Mouse (Mus musculus) megakaryocyte progenitor cell, adult 5-6 weeks (primary cell): ENCODE measurements around the gene Chd2. TPM values are rescaled to one million over a fixed set of nuclear protein-coding genes. Genes with fewer than 3 reads are reported as not detected.

Experiments used
- ATAC-seq: replicated peaks from 2 replicates; pipeline ENCODE4 v1.8.0; 2016; ENCODE audit warnings: mild to moderate bottlenecking, moderate TSS enrichment, inconsistent platforms; ENCODE audit not compliant: poor library complexity
- total RNA-seq, 2 experiments: library from RNA; stranded (forward) in 1 of 2; stranded (reverse) in 1 of 2; fragments of 157-497, 149-512 nt in 1 of 2; fragments of 200-1000 nt in 1 of 2; gene quantifications; 2 replicates each; pipeline versions ENCODE4 v1.2.3 to v1.2.4; 2015 to 2017

Chd2 gene
- total RNA-seq, 2 experiments from 2014 or later: 54.3 to 82.2 TPM

GRCm38 (mm10) chr7:73414192-73414591, 127.4 kb downstream of the Chd2 start:
- no peak for ATAC-seq

- no peak for ATAC-seq
Measured at GRCm38 (mm10) chr7:73412419-73412818, 129.2 kb downstream of the Chd2 start.

GRCm38 (mm10) chr7:73411986-73412385, 129.6 kb downstream of the Chd2 start:
- no peak for ATAC-seq

DNA sequence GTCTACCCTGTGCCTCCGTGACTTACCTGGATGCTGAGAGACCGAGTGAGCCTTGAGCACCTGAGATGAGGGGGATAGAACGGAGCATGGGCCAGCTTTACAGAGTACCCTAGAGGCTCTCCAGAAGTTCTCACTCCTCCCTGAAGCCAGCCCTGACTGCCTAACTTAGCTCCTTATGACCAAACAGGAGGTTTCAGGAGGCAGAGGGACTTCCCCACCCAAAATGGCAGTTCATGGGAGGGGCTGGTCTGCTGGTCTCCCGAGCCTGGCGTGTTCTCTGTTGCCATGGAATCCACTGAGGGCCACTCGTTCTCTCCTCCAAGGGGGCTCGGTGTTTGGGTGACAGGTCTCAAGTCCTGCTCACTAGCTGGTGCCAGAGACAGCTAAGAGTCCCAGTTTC, 130.1 kb downstream of the Chd2 start:
- ATAC-seq: no peak

- ATAC-seq: no peak
Measured at GRCm38 (mm10) chr7:73405550-73405949, 136.1 kb downstream of the Chd2 start.

DNA sequence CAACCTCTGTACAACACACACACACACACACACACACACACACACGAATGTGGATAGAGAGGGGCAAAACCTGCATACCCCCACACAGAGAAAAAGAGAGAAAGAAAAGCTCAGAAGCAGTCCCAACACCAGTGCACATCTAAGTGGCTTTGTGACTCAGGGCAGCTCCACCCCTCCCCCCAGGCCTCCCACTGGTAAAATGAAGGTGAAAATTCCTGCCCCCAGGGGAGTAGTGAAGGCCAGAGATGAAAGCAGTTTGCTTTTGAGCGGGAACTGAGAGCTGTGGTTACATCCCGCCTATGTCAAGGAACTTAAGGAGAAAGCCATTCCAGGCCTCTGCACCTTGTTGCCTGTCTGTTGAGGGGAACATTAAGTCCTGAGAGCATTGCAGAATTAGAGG, 138.1 kb downstream of the Chd2 start:
- ATAC-seq: no peak

DNA sequence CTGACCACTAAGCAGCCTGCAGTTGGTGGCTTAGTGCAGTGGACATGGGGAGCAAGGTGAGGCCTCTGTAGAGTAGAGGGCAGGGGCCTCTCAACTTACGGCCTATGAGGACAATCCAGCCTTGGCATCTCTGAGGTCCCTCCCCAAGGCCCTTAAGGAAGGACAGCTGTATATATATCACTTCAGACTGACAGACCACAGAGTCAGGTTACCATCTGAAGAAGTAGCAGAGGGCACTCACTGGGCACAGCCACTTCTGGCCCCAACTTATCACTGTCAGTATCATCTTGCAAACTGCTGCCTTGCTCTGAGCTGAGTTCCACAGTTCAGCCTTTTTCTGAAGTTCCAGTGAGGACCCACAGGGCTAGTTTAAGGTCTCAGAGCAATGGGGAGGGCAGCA, 139.0 kb downstream of the Chd2 start:
- no peak for ATAC-seq

GRCm38 (mm10) chr7:73402106-73402505, 139.5 kb downstream of the Chd2 start:
- ATAC-seq: no peak

DNA sequence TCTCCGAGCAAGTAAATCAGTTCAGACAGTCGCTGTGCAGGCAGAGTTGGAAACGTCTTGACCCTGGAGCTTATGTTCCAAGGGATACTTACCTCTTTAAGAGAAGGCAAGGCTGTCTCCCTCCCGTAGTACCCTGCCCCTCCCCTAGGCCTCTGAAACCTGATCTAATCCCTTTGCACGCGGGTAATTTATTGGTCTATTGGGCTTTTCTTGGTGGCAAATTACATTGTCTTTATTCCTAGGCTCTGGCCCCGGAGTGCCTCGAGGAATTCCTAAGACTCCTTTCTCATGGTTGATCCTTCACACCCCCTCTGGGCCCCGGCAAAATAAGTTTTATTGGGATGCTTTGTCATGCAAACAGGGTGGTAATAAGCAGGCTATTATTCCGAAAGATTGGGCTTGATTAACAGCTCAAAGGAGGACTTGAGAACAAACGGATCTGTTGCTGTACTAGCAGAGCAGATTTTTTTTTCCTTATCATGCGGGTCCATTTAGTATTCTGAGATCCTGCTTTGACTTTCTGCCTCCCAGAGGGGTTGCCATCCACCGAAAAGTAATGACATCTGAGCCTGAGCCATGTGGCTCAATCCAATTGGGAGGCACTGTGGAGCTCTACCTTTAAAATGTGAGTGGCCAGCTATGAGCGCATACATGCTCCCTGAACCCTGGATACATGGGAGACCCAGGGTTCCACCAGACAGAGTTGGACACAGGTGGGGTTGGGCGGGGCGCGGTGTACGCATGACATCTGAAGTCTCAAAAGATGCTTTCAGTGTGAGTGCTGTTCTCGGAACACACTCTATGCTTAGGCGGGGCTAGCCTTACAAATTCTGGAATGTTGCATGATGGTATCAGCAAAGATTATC, 141.3 kb downstream of the Chd2 start:
- ATAC-seq: no peak

DNA sequence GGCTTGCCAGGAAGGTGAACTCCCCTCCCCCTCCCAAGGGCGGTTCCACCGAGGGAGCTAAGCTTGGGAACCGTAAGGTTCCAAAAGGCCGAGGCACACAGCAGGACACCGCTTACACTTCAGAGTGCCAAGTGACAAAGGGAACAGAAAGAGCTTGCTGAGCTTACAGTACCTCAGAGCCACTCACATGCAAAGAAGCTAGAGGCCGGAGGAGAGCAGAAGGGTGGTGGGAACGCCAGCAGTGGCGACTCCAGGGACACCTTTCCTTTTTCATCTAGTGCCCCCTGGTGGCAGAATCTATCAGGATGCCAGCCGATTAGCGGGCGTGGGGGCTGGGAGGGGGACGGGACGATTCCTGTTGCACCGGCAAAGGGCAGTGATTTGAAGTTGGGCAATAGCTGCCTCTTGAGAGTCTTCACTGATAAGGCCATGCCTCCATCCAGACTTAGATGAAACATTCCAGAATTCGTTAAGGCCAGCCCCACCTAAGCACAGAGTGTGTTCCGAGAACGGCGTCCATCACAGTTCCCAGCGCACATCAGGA, 142.1 kb downstream of the Chd2 start:
- ATAC-seq: peak; percentile 73

GRCm38 (mm10) chr7:73398806-73399442, 142.7 kb downstream of the Chd2 start:
- ATAC-seq: no peak

- ATAC-seq: peak; percentile 63; the same call in 1 of the 2 replicates
Measured at GRCm38 (mm10) chr7:73398319-73398718, 143.3 kb downstream of the Chd2 start.

- no peak for ATAC-seq
Measured at GRCm38 (mm10) chr7:73394013-73394409, 147.6 kb downstream of the Chd2 start.

- ATAC-seq: no peak
Measured at GRCm38 (mm10) chr7:73393307-73394012, 148.2 kb downstream of the Chd2 start.

DNA sequence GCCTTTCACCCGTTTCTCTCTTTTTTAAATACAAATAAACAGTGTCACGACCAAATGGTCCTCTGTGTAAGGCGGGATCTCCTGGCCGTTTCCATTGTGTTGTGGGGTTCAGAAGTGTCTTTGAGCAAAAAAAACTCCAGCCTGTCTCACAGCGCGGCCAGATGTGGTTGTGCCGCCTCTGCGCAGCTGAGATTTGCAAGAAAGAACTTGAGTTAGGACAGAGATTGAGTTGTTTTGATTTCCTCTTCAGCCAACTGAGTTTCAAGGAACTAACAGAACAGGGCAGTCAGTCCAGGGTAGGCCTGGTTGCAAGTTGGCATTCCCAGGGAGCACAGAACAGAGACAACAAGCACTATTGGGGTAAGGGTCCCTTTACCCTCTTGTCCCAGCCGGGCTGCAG, 149.3 kb downstream of the Chd2 start:
- no peak for ATAC-seq

DNA sequence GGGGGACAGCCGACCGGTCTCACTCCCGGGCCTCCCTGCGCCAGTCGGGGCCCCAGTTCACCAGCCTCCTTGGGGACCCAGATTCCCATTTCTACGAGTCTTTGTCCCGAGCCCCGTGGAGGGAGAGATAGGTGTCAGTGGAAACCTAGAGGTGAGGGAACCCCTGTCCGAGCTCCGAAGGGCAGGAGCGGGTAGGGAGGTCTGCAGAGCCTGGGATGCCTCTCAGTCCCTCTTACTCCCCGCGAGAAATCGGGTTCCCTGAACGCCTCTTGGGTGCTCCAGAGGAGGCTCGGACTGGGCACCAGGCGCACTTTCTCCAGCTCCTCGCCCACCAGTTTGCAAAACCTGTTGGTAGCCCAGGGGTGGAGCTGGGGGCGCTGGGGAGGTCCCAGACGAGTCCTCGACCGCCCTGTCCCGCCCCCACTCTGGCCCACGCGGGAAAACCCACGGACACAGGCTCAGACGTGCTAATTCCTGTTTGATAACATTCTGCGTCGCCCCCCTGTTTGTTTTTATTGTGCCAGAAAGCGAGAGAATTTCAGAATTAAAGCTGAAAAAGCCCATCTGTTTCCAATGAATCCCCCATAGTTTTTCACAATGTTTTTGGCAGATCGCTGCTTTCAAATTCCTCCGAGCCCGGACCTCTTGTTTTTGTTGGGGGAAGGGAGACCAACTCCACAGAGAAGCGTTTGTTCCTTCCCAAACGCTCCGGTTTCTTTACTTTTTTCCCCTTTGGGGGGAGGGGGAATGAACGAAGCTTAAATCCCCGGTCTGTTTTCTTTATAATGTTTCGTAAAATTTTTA, 149.9 kb downstream of the Chd2 start:
- ATAC-seq: no peak

DNA sequence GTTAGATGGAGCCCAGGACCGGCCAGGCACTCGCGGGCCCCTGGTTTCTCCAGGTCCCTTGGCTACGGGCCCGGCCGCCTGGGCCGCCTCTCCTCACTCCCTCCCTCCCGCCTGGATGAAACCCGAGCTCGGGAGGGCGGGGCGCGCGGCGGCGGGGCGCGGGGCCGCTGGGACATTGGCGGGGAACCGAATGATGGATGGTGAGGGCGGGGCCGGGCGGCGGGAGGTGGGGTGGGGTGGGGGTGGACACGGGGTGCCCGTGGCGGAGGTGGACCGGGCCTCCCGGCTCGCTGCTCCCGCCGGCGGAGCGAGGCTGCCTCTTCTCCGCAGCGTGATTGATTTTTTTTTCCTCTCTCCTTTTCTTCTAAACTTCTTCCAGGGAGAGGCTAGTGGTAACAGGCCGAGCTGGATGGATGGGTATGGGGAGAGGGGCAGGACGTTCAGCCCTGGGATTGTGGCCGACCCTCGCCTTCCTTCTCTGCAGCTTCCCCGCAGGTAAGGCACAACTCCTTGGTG, 150.6 kb downstream of the Chd2 start:
- peak; percentile 31 for ATAC-seq

DNA sequence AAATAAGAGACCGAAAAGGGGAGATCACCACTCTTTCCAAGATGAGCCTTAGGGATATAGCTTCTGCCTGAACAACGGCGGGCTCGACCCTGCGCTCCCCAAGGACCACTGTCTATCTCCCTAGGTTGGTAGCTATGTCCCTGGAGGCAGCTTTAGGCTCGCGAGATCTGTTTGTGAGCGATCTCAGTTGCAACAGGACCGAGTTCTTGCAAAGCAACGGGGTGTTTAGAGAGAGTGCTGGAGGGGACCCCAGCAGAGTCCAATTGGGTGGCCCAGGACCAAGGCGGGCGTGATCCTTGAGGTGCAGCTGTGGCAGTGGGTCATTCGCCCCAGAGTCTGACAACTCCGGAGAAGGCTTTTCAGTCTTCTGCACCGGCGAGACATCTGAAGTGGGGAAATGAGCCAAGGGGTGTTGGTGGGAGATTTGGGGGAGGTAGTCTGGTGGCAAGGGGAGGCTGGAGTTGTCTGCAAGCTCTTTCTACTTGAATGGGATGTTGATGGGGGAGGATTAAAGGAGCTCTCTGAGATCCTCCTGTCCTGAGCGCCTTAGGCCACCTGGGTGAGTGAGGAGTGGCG, 151.1 kb downstream of the Chd2 start:
- no peak for ATAC-seq

DNA sequence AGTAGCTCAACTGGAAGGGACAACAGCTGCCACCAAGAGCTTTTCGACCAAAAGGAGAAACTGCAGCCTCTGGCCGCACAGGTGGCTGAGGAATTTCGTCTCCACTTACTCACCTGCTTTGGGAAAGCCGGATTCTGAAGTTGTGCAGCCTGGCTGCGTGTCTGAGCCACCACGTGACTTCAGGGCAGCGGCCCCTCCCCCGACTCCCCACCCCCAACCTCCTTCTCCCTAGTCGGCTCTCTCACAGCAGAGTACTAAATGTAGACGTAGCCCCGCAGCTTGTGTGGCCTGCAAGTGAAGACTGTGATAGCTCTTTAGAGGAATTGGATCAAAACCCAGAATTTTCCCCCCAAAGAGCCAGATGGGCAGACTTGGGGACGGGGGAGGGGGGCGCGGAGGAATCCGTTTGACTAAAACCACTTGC, 151.7 kb downstream of the Chd2 start:
- ATAC-seq: no peak

GRCm38 (mm10) chr7:73389419-73389818, 152.2 kb downstream of the Chd2 start:
- no peak for ATAC-seq
